Mouse (Mus musculus): ENCODE data around the gene Pcdh9. TPM values are rescaled to one million over a fixed set of nuclear protein-coding genes. Genes with fewer than 3 reads are reported as not detected.

The Pcdh9 gene
- polyA plus RNA-seq, 1 experiment from 2014 or later = 179 TPM

DNA sequence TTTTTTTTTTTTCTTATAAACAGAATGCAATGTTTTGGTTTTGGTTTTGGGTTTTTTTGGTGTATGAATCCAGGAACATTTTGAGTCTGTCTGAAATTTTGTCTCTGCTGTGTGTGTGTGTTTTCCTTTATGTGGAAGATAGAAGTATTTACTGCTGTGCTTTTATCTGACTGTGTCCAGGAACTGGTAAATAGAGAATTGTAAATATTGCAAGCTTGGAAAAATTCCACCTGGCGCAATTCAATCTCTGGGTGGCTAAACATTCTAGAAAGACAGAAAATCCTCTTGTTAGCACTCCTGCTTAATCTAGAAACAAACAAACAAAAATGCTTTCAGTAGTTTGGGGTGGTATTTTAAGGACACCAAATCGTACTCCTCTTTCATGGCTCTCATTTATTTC, 814.7 kb downstream of the Pcdh9 start:
- Histone ChIP-seq H3K4me2 (no peak overlapping the region), H3K9ac (no peak overlapping the region)

DNA sequence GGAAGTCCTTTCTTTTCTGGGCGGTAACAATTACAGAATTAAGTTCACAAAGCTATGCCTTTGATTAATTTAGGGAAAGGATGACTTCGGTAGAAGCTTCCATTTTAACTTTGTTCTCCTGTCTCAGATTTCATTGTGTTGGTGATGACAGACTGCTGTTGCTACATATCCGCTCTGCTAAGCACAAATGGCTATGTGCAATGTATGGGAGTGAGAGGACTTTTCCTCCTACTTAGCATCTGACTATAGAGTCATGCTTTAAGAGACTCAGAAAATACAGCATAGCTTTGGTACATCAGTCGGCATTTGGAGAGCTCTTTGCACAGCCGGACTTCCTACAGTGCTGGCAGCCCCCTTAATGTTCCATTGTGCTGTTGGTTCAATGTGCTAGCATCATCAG, 818.1 kb downstream of the Pcdh9 start:
- no peak overlapping the region for H3K27ac ChIP-seq
- H3K4me1 ChIP-seq (replicated peaks) = peaks cover 10% of the 10 kb centered on the region
- ATAC-seq (ENCODE audit: low FRiP score) = no peak
- H3K4me2 ChIP-seq = no peak overlapping the region
- no peak overlapping the region for H3K4me3 ChIP-seq
- H3K9me3 ChIP-seq = no peaks in the 10 kb centered on the region
- WGBS = 55% methylated on average over 5 of the region's 5 CpGs
- no peaks in the 10 kb centered on the region for H3K36me3 ChIP-seq
- no peaks in the 10 kb centered on the region for H3K27me3 ChIP-seq
- H3K9ac ChIP-seq = no peak overlapping the region

More for the DNA sequence above, 814.7 kb downstream of the Pcdh9 start:
- no peaks in the 10 kb centered on the region for H3K9me3 ChIP-seq
- no peak overlapping the region for H3K27ac ChIP-seq
- no peak for ATAC-seq (ENCODE audit: low FRiP score)
- no peaks in the 10 kb centered on the region for H3K36me3 ChIP-seq
- H3K4me1 ChIP-seq (replicated peaks) = no peaks in the 10 kb centered on the region
- H3K27me3 ChIP-seq = no peaks in the 10 kb centered on the region
- no peak overlapping the region for H3K4me3 ChIP-seq
- 79% methylated on average over 2 of the region's 2 CpGs for WGBS

DNA sequence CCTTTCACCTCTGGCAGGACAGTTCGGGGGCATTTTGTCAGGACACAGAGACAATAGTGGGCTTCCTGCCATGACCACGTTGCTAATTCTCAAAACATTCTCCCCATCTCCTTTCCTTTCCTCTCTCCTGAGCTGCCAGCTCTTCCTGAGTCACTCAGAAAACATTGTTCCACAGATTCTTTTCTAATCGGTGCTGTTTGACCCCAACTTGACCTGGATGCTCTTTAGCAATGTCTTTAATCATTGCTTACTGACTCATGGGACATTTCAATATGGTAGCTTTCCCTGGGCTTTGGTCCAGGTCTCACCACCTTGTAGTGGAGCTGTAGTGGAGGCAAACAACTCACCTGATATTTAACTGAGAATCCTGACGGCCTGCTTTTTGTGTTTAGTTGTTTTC, 820.3 kb downstream of the Pcdh9 start:
- H3K4me2 ChIP-seq = no peak overlapping the region
- no peaks in the 10 kb centered on the region for H3K9me3 ChIP-seq
- H3K4me1 ChIP-seq (replicated peaks) = peaks cover 19% of the 10 kb centered on the region
- no peak overlapping the region for H3K27ac ChIP-seq
- WGBS = 42% methylated on average over 4 of the region's 4 CpGs
- no peak overlapping the region for H3K4me3 ChIP-seq
- no peaks in the 10 kb centered on the region for H3K36me3 ChIP-seq
- no peaks in the 10 kb centered on the region for H3K27me3 ChIP-seq
- H3K9ac ChIP-seq = no peak overlapping the region
- ATAC-seq (ENCODE audit: low FRiP score) = no peak

DNA sequence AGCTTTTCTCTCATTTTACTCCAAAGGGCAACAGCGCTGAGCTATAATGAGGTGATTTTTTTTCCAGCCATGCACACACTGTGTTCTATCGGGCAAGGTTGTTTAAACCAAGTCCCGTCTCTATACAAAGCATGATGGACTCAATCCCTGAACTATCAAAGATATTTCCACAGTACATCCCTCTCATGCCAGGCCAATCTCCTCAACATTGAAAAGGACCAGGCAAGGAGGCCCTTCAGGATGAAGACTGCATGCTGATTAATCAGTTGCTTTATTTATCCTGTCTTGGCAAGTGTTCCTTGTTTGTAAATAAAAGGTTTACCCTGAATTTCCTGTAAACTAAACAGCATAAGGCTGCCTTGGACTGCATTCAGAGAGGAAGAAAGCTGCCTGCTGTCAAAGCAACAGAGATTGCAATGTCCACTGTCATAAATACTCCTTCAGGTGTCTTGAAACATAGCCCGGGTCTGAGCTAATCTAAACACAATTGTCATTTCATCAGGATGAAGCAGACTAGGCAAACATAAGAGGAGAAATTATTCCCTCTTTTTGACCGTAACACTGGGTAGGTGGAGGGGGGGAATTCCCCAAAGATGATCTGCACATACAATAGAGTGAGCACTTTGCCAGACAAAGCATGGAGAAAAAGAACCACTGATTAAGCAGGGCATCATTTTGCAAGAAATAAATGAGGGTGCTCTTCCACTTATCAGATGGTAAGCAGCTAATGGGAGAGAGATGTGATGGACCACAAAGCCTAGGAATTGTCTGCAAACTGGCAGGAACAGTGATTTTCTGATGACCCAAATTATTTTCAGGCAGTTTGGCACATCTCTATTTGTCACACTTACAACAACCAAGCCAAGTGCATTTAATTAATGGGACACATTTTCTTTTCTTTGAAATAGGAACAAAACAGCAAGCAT, 822.8 kb downstream of the Pcdh9 start:
- no peaks in the 10 kb centered on the region for H3K9me3 ChIP-seq
- peak overlapping the region; percentile 9; the same call in 1 of the 2 replicates for H3K4me2 ChIP-seq
- 32% methylated on average over 5 of the region's 5 CpGs for WGBS

DNA sequence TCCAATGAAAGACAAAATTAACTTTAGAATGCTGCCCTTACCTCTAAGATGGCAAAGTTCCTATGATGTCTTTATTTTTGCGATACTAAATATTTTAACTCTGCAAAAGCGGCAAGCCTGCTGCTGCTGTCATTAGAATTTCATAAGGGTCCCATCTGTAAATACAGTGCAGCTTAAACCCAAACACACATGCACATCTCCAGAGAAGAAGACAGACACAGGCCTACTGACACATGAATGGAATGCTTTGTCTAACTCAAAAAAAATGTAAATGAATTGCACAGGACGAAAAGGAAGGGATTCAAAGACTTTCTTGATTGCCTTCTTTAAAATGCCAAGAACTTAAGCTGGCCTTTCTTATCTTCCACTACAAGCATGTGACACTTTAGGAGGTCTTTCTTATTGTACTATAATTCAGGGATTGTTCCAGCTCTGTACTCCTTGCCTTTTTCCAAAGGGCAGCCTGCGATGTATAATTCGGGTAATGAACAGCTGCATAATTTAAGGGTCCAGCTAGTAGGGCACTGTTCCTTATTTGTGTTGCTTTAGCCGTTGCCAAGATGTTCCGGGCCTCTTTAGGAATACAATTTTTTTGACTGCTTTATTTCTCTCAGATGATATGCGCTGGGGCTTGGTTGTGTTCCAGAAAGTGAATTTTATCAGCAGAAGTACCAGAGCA, 823.6 kb downstream of the Pcdh9 start:
- 25% methylated on average over 8 of the region's 8 CpGs for WGBS
- Histone ChIP-seq H3K4me2 (peak overlapping the region; percentile 9; the same call in 1 of the 2 replicates), H3K27ac (peak overlapping the region; percentile 61), H3K9ac (no peak overlapping the region), H3K27me3 (no peaks in the 10 kb centered on the region), H3K9me3 (no peaks in the 10 kb centered on the region), H3K4me3 (no peak overlapping the region), H3K36me3 (no peaks in the 10 kb centered on the region), H3K4me1 (replicated peaks) (peaks cover 20% of the 10 kb centered on the region)
- peak; percentile 85 for ATAC-seq (ENCODE audit: low FRiP score)

More for the DNA sequence above, 822.8 kb downstream of the Pcdh9 start:
- H3K27ac ChIP-seq = peak overlapping the region; percentile 61
- peaks cover 20% of the 10 kb centered on the region for H3K4me1 ChIP-seq (replicated peaks)
- no peak overlapping the region for H3K9ac ChIP-seq
- H3K4me3 ChIP-seq = no peak overlapping the region
- H3K27me3 ChIP-seq = no peaks in the 10 kb centered on the region
- peak; percentile 85 for ATAC-seq (ENCODE audit: low FRiP score)
- H3K36me3 ChIP-seq = no peaks in the 10 kb centered on the region

DNA sequence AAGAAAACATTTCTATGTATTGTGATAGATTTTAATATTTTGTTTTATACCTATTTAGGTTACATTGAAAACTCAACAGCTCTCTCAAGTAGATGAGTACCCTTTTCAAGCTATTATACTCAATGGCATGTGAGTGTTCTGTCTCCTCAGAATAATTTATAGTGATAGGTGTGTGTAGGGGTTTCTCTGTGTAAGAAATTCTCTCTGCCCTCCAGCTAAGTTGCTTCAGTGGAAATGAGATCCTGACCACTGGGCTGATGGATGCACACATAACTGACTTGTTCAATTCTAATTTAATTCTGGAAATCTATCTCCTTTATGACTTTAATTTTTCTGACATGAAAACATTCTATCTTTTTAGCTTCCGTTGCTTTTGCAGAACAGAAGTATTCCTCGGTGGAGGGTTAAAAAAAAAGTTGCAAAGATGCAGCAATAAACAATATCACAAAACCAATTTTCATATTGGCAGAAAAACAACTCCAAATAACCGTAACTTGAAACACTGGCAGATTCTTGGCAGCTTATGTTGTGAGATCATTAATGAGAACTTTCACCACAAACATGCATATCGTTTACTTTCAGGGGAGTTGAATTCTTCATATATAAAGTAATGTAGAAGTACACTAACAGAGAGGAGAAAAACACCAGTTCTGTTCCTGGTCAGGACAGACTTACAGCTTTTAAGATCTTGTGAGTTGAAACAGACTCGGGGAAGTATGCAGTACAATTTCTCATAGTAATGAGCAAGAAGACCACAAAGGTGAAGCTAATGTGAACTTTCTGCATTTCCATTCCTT, 828.5 kb downstream of the Pcdh9 start:
- no peaks in the 10 kb centered on the region for H3K9me3 ChIP-seq
- H3K27me3 ChIP-seq = no peaks in the 10 kb centered on the region
- H3K9ac ChIP-seq = no peak overlapping the region
- no peak overlapping the region for H3K27ac ChIP-seq
- H3K4me3 ChIP-seq = no peak overlapping the region
- ATAC-seq (ENCODE audit: low FRiP score) = no peak
- 74% methylated on average over 5 of the region's 5 CpGs for WGBS
- no peak overlapping the region for H3K4me2 ChIP-seq
- H3K36me3 ChIP-seq = no peaks in the 10 kb centered on the region
- H3K4me1 ChIP-seq (replicated peaks) = peaks cover 7% of the 10 kb centered on the region

DNA sequence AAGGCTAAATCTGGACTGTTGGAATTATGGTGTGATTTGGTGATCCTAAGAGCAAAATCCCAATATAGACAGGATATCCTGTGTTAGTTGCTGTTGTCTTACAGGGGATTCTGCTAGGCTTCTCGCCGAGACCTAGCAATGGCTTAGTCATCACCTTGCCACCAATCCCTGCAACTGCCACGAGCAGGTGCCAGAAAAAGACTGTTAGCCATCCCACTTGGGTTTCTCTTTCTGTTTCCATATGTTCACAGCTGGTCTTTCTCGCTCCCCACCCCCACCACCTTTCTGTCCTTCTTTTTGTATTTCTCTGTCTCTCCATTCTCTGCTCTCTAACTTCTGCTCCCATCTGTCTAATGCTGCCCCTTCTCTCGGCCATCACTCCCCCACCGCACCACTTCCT, 831.7 kb downstream of the Pcdh9 start:
- Histone ChIP-seq H3K36me3 (no peaks in the 10 kb centered on the region), H3K27me3 (no peaks in the 10 kb centered on the region), H3K27ac (no peak overlapping the region), H3K4me3 (no peak overlapping the region), H3K4me1 (replicated peaks) (no peaks in the 10 kb centered on the region), H3K9me3 (no peaks in the 10 kb centered on the region), H3K4me2 (no peak overlapping the region), H3K9ac (no peak overlapping the region)
- no peak for ATAC-seq (ENCODE audit: low FRiP score)
- WGBS = 96% methylated on average over 6 of the region's 6 CpGs

DNA sequence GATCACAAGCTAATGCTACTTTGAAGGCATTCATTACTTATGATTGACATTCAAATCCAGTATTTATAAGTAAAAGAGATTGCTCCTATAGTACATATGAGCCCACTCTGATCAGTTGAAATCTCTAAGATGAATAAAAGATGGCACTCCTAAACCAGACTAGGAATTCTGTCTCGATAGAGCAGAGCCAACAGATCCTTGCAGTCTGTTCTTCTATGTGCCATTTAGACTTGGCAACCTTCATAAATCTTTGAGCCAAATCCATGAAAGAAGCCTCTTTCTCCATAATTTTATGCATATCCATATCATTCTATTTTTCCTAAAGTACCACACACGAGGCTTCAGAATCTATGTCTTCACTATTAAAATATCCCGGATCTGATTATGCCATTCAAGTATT, 834.5 kb downstream of the Pcdh9 start:
- Histone ChIP-seq H3K4me3 (no peak overlapping the region), H3K4me2 (no peak overlapping the region), H3K36me3 (no peaks in the 10 kb centered on the region), H3K4me1 (replicated peaks) (no peaks in the 10 kb centered on the region), H3K9me3 (no peaks in the 10 kb centered on the region), H3K9ac (no peak overlapping the region), H3K27ac (no peak overlapping the region), H3K27me3 (no peaks in the 10 kb centered on the region)
- ATAC-seq (ENCODE audit: low FRiP score) = no peak
- 91% methylated on average over 3 of the region's 3 CpGs for WGBS

DNA sequence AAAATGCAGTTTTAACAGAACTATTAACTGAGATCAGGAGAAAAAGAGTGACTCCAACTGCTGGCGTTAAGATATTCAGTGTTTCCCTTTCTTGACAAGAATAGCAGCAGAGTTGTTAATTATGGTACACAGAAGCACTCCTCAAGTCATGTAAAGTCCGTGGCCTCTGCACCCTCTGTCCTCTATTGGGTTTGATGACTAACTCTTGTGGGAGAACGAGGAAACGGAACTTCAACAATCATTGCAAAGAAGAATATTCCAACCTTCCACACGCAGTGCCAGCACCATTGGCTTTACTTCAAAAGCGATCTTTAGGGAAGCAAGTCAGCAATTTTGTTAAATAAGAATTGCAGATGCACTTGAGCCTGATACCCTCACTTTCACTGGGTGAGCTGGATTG, 849.9 kb downstream of the Pcdh9 start:
- Histone ChIP-seq H3K9ac (no peak overlapping the region), H3K4me3 (no peak overlapping the region), H3K36me3 (no peaks in the 10 kb centered on the region), H3K27ac (no peak overlapping the region), H3K4me1 (replicated peaks) (0 out of 2 replicates have a peak, but pooled peaks cover 8% of the 10 kb centered on the region), H3K4me2 (no peak overlapping the region), H3K27me3 (no peaks in the 10 kb centered on the region), H3K9me3 (no peaks in the 10 kb centered on the region)
- no peak for ATAC-seq (ENCODE audit: low FRiP score)
- 88% methylated on average over 6 of the region's 6 CpGs for WGBS

DNA sequence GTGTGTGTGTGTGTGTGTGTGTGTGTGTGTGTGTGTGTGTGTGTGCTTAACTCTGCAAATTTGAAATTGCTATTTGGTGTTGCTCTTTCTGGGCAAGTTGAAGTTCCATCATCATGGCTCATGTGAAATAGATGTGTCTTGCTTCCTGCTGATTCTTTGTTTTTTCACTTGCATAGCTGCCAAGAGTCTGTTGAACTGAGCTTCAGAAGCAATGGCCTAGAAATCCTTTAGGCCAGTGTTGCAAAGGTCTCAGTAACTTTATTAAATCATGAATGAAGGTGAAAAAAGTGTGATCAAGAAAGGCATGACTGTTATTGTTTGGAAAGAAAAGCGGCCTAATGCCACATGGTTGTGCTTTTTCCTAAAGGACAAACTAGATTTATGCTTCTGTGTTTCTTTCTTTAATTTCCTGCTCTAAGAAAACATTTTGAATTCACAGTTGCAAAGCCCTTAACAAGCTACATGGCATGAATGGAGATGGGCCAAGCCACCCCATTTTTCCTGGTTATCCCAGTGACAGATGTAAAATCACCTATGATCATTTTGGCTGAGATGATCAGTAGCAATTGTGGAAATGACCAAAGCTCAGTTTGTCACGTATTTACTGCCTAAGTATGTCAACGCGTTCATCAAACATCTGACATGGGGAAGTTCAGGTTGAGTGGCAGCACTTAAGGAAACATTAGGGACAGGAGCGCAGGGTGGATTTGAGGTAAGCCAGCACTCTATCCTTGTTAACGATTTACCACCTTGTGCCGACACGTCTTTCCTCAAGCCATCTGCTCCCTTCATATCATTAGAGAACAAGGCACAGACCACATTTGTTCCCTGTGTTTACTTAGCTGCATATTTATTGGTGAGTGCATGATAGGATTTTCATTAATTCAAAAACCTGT, 850.9 kb downstream of the Pcdh9 start:
- H3K4me3 ChIP-seq = no peak overlapping the region
- H3K36me3 ChIP-seq = no peaks in the 10 kb centered on the region
- no peak for ATAC-seq (ENCODE audit: low FRiP score)
- WGBS = 56% methylated on average over 8 of the region's 8 CpGs
- H3K4me2 ChIP-seq = no peak overlapping the region
- H3K4me1 ChIP-seq (replicated peaks) = 0 out of 2 replicates have a peak, but pooled peaks cover 8% of the 10 kb centered on the region
- no peak overlapping the region for H3K9ac ChIP-seq
- no peaks in the 10 kb centered on the region for H3K9me3 ChIP-seq
- H3K27ac ChIP-seq = no peak overlapping the region
- no peaks in the 10 kb centered on the region for H3K27me3 ChIP-seq
